Mouse (Mus musculus) C2C12 (cell line): ENCODE measurements at regions not wholly inside any gene's neighbourhood (a gene's known extent, or its start where the extent isn't known, plus 50 kb on each side); places are given as distances from the start of the nearest gene placed in this dataset.

Experiments used
- H3K27me3 ChIP-seq: one replicate; pipeline ENCODE4 v1.6.1; 2011; ENCODE audit not compliant: control insufficient read depth, insufficient read depth, insufficient read length
- H3K36me3 ChIP-seq: one replicate; pipeline ENCODE4 v1.6.1; 2011; ENCODE audit not compliant: control insufficient read depth, insufficient read depth
- H3K4me3 ChIP-seq: one replicate; pipeline ENCODE4 v1.5.1; 2011; ENCODE audit warnings: mild to moderate bottlenecking, control low read depth; ENCODE audit not compliant: poor library complexity, insufficient read depth, severe bottlenecking
- H3K79me2 ChIP-seq: one replicate; pipeline ENCODE4 v1.6.1; 2011; ENCODE audit not compliant: control insufficient read depth, insufficient read depth
- H3K79me3 ChIP-seq: one replicate; pipeline ENCODE4 v1.6.1; 2011; ENCODE audit warnings: low read depth, control low read depth
- H3ac ChIP-seq: one replicate; pipeline ENCODE3; 2011; ENCODE audit warnings: low read depth; ENCODE audit not compliant: control insufficient read depth, insufficient read length
- CEBPB ChIP-seq: IDR thresholded peaks from one replicate; pipeline ENCODE4 v1.6.1; 2011; ENCODE audit warnings: low read depth, mild to moderate bottlenecking, control low read depth, moderate library complexity
- CTCF ChIP-seq: IDR thresholded peaks from one replicate; pipeline ENCODE4 v1.5.1; 2011; ENCODE audit not compliant: control insufficient read depth, insufficient read depth, insufficient read length
- FOSL1 ChIP-seq: IDR thresholded peaks from one replicate; pipeline ENCODE4 v1.8.0; 2011; ENCODE audit warnings: mild to moderate bottlenecking, low read length; ENCODE audit not compliant: poor library complexity, insufficient read depth, severe bottlenecking
- MAX ChIP-seq: IDR thresholded peaks from one replicate; pipeline ENCODE4 v1.6.1; 2011; ENCODE audit warnings: mild to moderate bottlenecking, control low read depth
- MYOD1 ChIP-seq: IDR thresholded peaks from one replicate; pipeline ENCODE4 v1.6.1; 2011; ENCODE audit warnings: low read depth; ENCODE audit not compliant: control insufficient read depth, insufficient read length
- MYOG ChIP-seq: IDR thresholded peaks from one replicate; pipeline ENCODE4 v1.6.1; 2011; ENCODE audit not compliant: control insufficient read depth, insufficient read length; ENCODE audit errors: extremely low read depth
- USF1 ChIP-seq: IDR thresholded peaks from one replicate; pipeline ENCODE4 v1.6.1; 2011; ENCODE audit warnings: low read depth, mild to moderate bottlenecking, control low read depth, moderate library complexity

- TF ChIP-seq CTCF (no peak), CEBPB (no peak), MAX (no peak), FOSL1 (no peak), USF1 (no peak), MYOD1 (no peak), MYOG (no peak)
These were observed 247.5 kb downstream of the Dnajb9 start for GRCm38 (mm10) chr12:43962551-43963120.

GRCm38 (mm10) chr12:43924228-43924627, 285.9 kb downstream of the Dnajb9 start:
- Histone ChIP-seq H3K79me3 (no peaks in the 10 kb centered on the region), H3K36me3 (no peaks in the 10 kb centered on the region), H3ac (no peak overlapping the region), H3K4me3 (no peak overlapping the region), H3K27me3 (no peaks in the 10 kb centered on the region), H3K79me2 (no peaks in the 10 kb centered on the region)
- TF ChIP-seq MYOD1 (no peak), MYOG (no peak), CTCF (no peak), MAX (no peak), CEBPB (no peak), USF1 (no peak), FOSL1 (no peak)

More at GRCm38 (mm10) chr12:43962551-43963120, 247.5 kb downstream of the Dnajb9 start:
- no peak overlapping the region for H3ac ChIP-seq
- H3K4me3 ChIP-seq, result no peak overlapping the region
- no peaks in the 10 kb centered on the region for H3K27me3 ChIP-seq
- H3K36me3 ChIP-seq, result no peaks in the 10 kb centered on the region
- H3K79me2 ChIP-seq, result no peaks in the 10 kb centered on the region
- no peaks in the 10 kb centered on the region for H3K79me3 ChIP-seq

DNA sequence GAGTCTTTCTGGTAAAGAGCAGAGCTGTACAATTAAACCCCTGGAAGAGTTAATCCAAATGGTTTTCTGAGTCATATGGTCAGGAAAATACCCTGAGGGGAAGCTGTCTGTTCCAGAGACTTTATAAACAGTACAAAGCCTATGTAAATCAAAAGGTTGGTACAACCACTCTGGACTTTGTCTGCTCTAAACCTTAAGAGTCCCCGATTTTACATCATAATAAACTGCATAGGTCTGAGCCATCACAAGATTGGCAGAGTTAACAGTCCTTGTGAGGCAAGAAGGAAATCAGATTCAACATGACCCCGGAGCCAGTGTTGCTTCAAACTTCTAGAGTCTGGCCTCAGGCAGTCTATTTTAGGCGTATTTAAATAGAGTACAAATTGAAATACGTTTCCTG, 289.7 kb downstream of the Dnajb9 start:
- no peak overlapping the region for H3K4me3 ChIP-seq
- no peak overlapping the region for H3ac ChIP-seq
- no peaks in the 10 kb centered on the region for H3K36me3 ChIP-seq
- H3K27me3 ChIP-seq, result no peaks in the 10 kb centered on the region
- no peaks in the 10 kb centered on the region for H3K79me3 ChIP-seq
- H3K79me2 ChIP-seq, result no peaks in the 10 kb centered on the region
- TF ChIP-seq CEBPB (no peak), MYOG (no peak), MYOD1 (no peak), MAX (no peak), CTCF (no peak), USF1 (no peak), FOSL1 (no peak)

GRCm38 (mm10) chr12:43919114-43919513, 291.0 kb downstream of the Dnajb9 start:
- Histone ChIP-seq H3K4me3 (no peak overlapping the region), H3K36me3 (no peaks in the 10 kb centered on the region), H3K79me2 (no peaks in the 10 kb centered on the region), H3ac (no peak overlapping the region), H3K79me3 (no peaks in the 10 kb centered on the region), H3K27me3 (no peaks in the 10 kb centered on the region)
- TF ChIP-seq USF1 (no peak), MYOD1 (no peak), FOSL1 (no peak), CEBPB (no peak), MYOG (no peak), CTCF (no peak), MAX (no peak)

DNA sequence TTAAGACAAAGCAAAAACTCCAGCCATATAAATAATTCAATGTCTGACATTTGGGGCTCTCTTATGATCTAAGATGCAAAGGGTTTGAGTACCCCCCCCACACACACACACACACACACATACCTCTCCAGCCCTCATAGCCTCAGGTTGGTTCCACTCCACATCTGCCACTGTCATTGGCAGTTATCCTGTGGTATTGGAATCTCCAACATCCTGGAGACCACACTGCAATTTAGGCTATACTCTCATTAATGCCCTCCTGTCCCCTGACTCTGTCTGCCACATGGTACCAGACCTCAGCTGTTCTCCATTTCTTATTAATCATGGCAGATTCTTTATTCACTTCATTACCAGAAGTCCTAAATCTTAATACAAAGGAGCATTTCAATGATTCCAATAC, 293.3 kb downstream of the Dnajb9 start:
- Histone ChIP-seq H3K4me3 (no peak overlapping the region), H3K27me3 (no peaks in the 10 kb centered on the region), H3K36me3 (no peaks in the 10 kb centered on the region), H3ac (no peak overlapping the region), H3K79me3 (no peaks in the 10 kb centered on the region), H3K79me2 (no peaks in the 10 kb centered on the region)
- TF ChIP-seq USF1 (no peak), CEBPB (no peak), FOSL1 (no peak), MAX (no peak), CTCF (no peak), MYOD1 (no peak), MYOG (no peak)

DNA sequence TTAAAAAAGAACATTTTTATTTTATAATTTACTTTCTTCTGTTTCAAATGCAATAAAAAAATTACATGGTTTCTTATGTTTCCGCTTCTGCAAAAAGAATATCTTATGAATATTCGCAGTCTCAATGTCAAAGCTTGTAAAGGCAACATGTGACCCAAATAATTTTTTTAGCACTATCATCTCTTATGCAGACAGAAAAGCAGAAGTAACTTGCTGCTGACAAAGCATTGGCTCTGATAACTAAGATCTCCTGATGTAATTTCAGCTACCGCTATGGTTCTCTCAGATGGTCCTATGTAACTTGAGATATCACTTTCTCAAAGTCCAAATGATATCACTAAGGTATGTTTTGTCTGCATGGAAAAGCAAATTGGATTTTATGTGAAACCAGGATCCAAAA, 310.9 kb downstream of the Dnajb9 start:
- no peaks in the 10 kb centered on the region for H3K27me3 ChIP-seq
- no peaks in the 10 kb centered on the region for H3K36me3 ChIP-seq
- no peak for TF ChIP-seq USF1
- TF ChIP-seq MYOG, result no peak
- TF ChIP-seq FOSL1, result no peak
- TF ChIP-seq MAX, result no peak
- TF ChIP-seq CEBPB, result no peak
- TF ChIP-seq MYOD1, result no peak
- TF ChIP-seq CTCF, result no peak
- no peak overlapping the region for H3K4me3 ChIP-seq
- no peaks in the 10 kb centered on the region for H3K79me3 ChIP-seq
- no peak overlapping the region for H3ac ChIP-seq
- H3K79me2 ChIP-seq, result no peaks in the 10 kb centered on the region
